Mouse (Mus musculus) testis, adult 2 months (tissue): ENCODE results near the gene Klf12. TPM values are rescaled to one million over a fixed set of nuclear protein-coding genes. Genes with fewer than 3 reads are reported as not detected.

Experiments used
- H3K27ac ChIP-seq: fragments of 200-500 bp; 2 replicates; pipeline ENCODE4 v1.5.1; 2012; ENCODE audit warnings: low read depth, low read length; ENCODE audit not compliant: control insufficient read depth, insufficient read depth
- H3K27me3 ChIP-seq: fragments of 200-500 bp; 2 replicates; pipeline ENCODE4 v1.6.1; 2012; ENCODE audit warnings: mild to moderate bottlenecking, low read length, moderate library complexity; ENCODE audit not compliant: control insufficient read depth, insufficient read depth
- H3K36me3 ChIP-seq: fragments of 200-500 bp; 2 replicates; pipeline ENCODE4 v1.6.1; 2012; ENCODE audit warnings: mild to moderate bottlenecking, low read length; ENCODE audit not compliant: control insufficient read depth, insufficient read depth
- H3K4me1 ChIP-seq: fragments of 200-500 bp; 2 replicates; pipeline ENCODE4 v1.6.1; 2012; ENCODE audit warnings: low read length; ENCODE audit not compliant: control insufficient read depth, insufficient read depth
- H3K4me3 ChIP-seq: fragments of 200-500 bp; 2 replicates; pipeline ENCODE4 v1.5.1; 2012; ENCODE audit warnings: low read depth, mild to moderate bottlenecking, low read length, moderate library complexity, mixed read lengths; ENCODE audit not compliant: control insufficient read depth
- CTCF ChIP-seq: fragments of 200-500 bp; IDR thresholded peaks from 2 replicates; pipeline ENCODE4 v1.5.1; 2012; ENCODE audit warnings: low read depth, mild to moderate bottlenecking, inconsistent platforms, low read length, moderate library complexity; ENCODE audit not compliant: control insufficient read depth, insufficient read depth, insufficient replicate concordance
- POLR2A ChIP-seq: fragments of 200-500 bp; IDR thresholded peaks from 2 replicates; pipeline ENCODE4 v1.6.1; 2012; ENCODE audit warnings: low read depth, mild to moderate bottlenecking, inconsistent platforms, low read length, moderate library complexity; ENCODE audit not compliant: control insufficient read depth
- polyA plus RNA-seq: library from polyadenylated mRNA; depleted of rRNA; stranded (reverse); fragments of >200 nt; gene quantifications from 2 replicates; pipeline ENCODE4 v1.2.3, GENCODE M21; 2012

Klf12 gene
- polyA plus RNA-seq, 1 experiment, result 7.9 TPM

GRCm38 (mm10) chr14:99955133-99955532 is 329.3 kb downstream of the Klf12 start:
- Histone ChIP-seq H3K36me3 (no peaks in the 10 kb centered on the region), H3K27me3 (no peaks in the 10 kb centered on the region), H3K27ac (no peak overlapping the region), H3K4me1 (no peaks in the 10 kb centered on the region), H3K4me3 (no peak overlapping the region)
- TF ChIP-seq POLR2A (no peak), CTCF (no peak)

GRCm38 (mm10) chr14:99944221-99945108 is 340.0 kb downstream of the Klf12 start:
- Histone ChIP-seq H3K27ac (no peak overlapping the region), H3K27me3 (no peaks in the 10 kb centered on the region), H3K36me3 (no peaks in the 10 kb centered on the region), H3K4me3 (no peak overlapping the region), H3K4me1 (no peaks in the 10 kb centered on the region)
- TF ChIP-seq POLR2A (no peak), CTCF (no peak)

GRCm38 (mm10) chr14:99943156-99943555 is 341.3 kb downstream of the Klf12 start:
- Histone ChIP-seq H3K36me3 (no peaks in the 10 kb centered on the region), H3K4me1 (no peaks in the 10 kb centered on the region), H3K4me3 (no peak overlapping the region), H3K27ac (no peak overlapping the region), H3K27me3 (no peaks in the 10 kb centered on the region)
- TF ChIP-seq POLR2A (no peak), CTCF (no peak)

GRCm38 (mm10) chr14:99933456-99933855 is 351.0 kb downstream of the Klf12 start:
- Histone ChIP-seq H3K4me1 (no peaks in the 10 kb centered on the region), H3K27me3 (no peaks in the 10 kb centered on the region), H3K4me3 (no peak overlapping the region), H3K27ac (no peak overlapping the region), H3K36me3 (no peaks in the 10 kb centered on the region)
- TF ChIP-seq POLR2A, result no peak
- no peak for TF ChIP-seq CTCF

GRCm38 (mm10) chr14:99931879-99932278 is 352.6 kb downstream of the Klf12 start:
- Histone ChIP-seq H3K27ac (no peak overlapping the region), H3K4me3 (no peak overlapping the region), H3K27me3 (no peaks in the 10 kb centered on the region), H3K36me3 (no peaks in the 10 kb centered on the region), H3K4me1 (no peaks in the 10 kb centered on the region)
- TF ChIP-seq CTCF, result no peak

- H3K4me3 ChIP-seq, result no peak overlapping the region
- no peaks in the 10 kb centered on the region for H3K27me3 ChIP-seq
- TF ChIP-seq CTCF, result no peak
- no peak overlapping the region for H3K27ac ChIP-seq
- no peaks in the 10 kb centered on the region for H3K4me1 ChIP-seq
- H3K36me3 ChIP-seq, result no peaks in the 10 kb centered on the region
These were observed 372.6 kb downstream of the Klf12 start for GRCm38 (mm10) chr14:99911912-99912311.

- Histone ChIP-seq H3K27ac (no peak overlapping the region), H3K4me1 (no peaks in the 10 kb centered on the region), H3K36me3 (no peaks in the 10 kb centered on the region), H3K27me3 (no peaks in the 10 kb centered on the region), H3K4me3 (no peak overlapping the region)
- TF ChIP-seq POLR2A, result no peak
- no peak for TF ChIP-seq CTCF
These were observed 373.6 kb downstream of the Klf12 start for GRCm38 (mm10) chr14:99910876-99911275.
